Mouse (Mus musculus): ENCODE measurements around the gene Calu. TPM values are rescaled to one million over a fixed set of nuclear protein-coding genes. Genes with fewer than 3 reads are reported as not detected.
A peak's percentile ranks its signal among the peaks of the same experiment; 100 is the strongest.

The Calu gene
- polyA plus RNA-seq, 1 experiment, result 183 TPM

- TF ChIP-seq REST (IDR thresholded peaks at IDR 0.05; ENCODE audit: insufficient read depth, insufficient read length) (no peak), USF1 (IDR thresholded peaks at IDR 0.05; ENCODE audit: low read depth) (no peak), TCF12 (IDR thresholded peaks at IDR 0.05; ENCODE audit: insufficient read depth, poor library complexity, severe bottlenecking) (no peak), MYOD1 (IDR thresholded peaks at IDR 0.05; ENCODE audit: control insufficient read depth in 1 of 3, insufficient read length in 2 of 3, low read depth in 2 of 3) (no peak), SRF (IDR thresholded peaks at IDR 0.05; ENCODE audit: control insufficient read depth, insufficient read length, low read depth) (no peak), TCF3 (IDR thresholded peaks at IDR 0.05; ENCODE audit: insufficient read length, low read depth) (no peak), MYOG (IDR thresholded peaks at IDR 0.05; ENCODE audit: control insufficient read depth in 1 of 3, insufficient read depth in 1 of 3, insufficient read length in 2 of 3, low read depth in 2 of 3) (no peak), MAX (IDR thresholded peaks at IDR 0.05; ENCODE audit: low read depth) (no peak), E2F4 (IDR thresholded peaks at IDR 0.05; ENCODE audit: insufficient read depth) (no peak), POLR2AphosphoS2 (IDR thresholded peaks at IDR 0.05; ENCODE audit: insufficient read length, low read depth) (no peak), CEBPB (IDR thresholded peaks at IDR 0.05; ENCODE audit: insufficient read depth, poor library complexity, severe bottlenecking) (no peak), POLR2A (IDR thresholded peaks at IDR 0.05; ENCODE audit: insufficient read length, low read depth) (no peak)
- Histone ChIP-seq H3K4me2 (ENCODE audit: low read depth) (no peak overlapping the region), H3K27me3 (ENCODE audit: control insufficient read depth, insufficient read depth, insufficient read length) (no peaks in the 10 kb centered on the region), H3ac (ENCODE audit: control insufficient read depth, insufficient read length) (no peak overlapping the region), H3K36me3 (ENCODE audit: control insufficient read depth, insufficient read depth) (no peaks in the 10 kb centered on the region), H3K79me2 (ENCODE audit: control insufficient read depth, insufficient read depth) (no peaks in the 10 kb centered on the region), H3K4me3 (no peak overlapping the region)
Measured at GRCm38 (mm10) chr6:29305462-29305861, 42.4 kb upstream of the Calu start.

- Histone ChIP-seq H3K79me2 (ENCODE audit: control insufficient read depth, insufficient read depth) (no peaks in the 10 kb centered on the region), H3ac (ENCODE audit: control insufficient read depth, insufficient read length) (no peak overlapping the region), H3K4me3 (no peak overlapping the region), H3K4me2 (ENCODE audit: low read depth) (no peak overlapping the region), H3K36me3 (ENCODE audit: control insufficient read depth, insufficient read depth) (no peaks in the 10 kb centered on the region), H3K27me3 (ENCODE audit: control insufficient read depth, insufficient read depth, insufficient read length) (no peaks in the 10 kb centered on the region)
- TF ChIP-seq MYOD1 (IDR thresholded peaks at IDR 0.05; ENCODE audit: control insufficient read depth in 1 of 3, insufficient read length in 2 of 3, low read depth in 2 of 3), result no peak
- no peak for TF ChIP-seq SRF (IDR thresholded peaks at IDR 0.05; ENCODE audit: control insufficient read depth, insufficient read length, low read depth)
- no peak for TF ChIP-seq USF1 (IDR thresholded peaks at IDR 0.05; ENCODE audit: low read depth)
- no peak for TF ChIP-seq TCF3 (IDR thresholded peaks at IDR 0.05; ENCODE audit: insufficient read length, low read depth)
Measured at GRCm38 (mm10) chr6:29308846-29309605, 38.8 kb upstream of the Calu start.

- Histone ChIP-seq H3K79me2 (ENCODE audit: control insufficient read depth, insufficient read depth) (no peaks in the 10 kb centered on the region), H3K4me2 (ENCODE audit: low read depth) (no peak overlapping the region), H3K36me3 (ENCODE audit: control insufficient read depth, insufficient read depth) (no peaks in the 10 kb centered on the region), H3K27me3 (ENCODE audit: control insufficient read depth, insufficient read depth, insufficient read length) (no peaks in the 10 kb centered on the region), H3ac (ENCODE audit: control insufficient read depth, insufficient read length) (no peak overlapping the region), H3K4me3 (no peak overlapping the region)
- TF ChIP-seq SRF (IDR thresholded peaks at IDR 0.05; ENCODE audit: control insufficient read depth, insufficient read length, low read depth) (no peak), E2F4 (IDR thresholded peaks at IDR 0.05; ENCODE audit: insufficient read depth) (no peak), REST (IDR thresholded peaks at IDR 0.05; ENCODE audit: insufficient read depth, insufficient read length) (no peak), TCF12 (IDR thresholded peaks at IDR 0.05; ENCODE audit: insufficient read depth, poor library complexity, severe bottlenecking) (no peak), POLR2AphosphoS2 (IDR thresholded peaks at IDR 0.05; ENCODE audit: insufficient read length, low read depth) (no peak), USF1 (IDR thresholded peaks at IDR 0.05; ENCODE audit: low read depth) (no peak), POLR2A (IDR thresholded peaks at IDR 0.05; ENCODE audit: insufficient read length, low read depth) (no peak), CEBPB (IDR thresholded peaks at IDR 0.05; ENCODE audit: insufficient read depth, poor library complexity, severe bottlenecking) (no peak), MYOG (IDR thresholded peaks at IDR 0.05; ENCODE audit: control insufficient read depth in 1 of 3, insufficient read depth in 1 of 3, insufficient read length in 2 of 3, low read depth in 2 of 3) (no peak), TCF3 (IDR thresholded peaks at IDR 0.05; ENCODE audit: insufficient read length, low read depth) (no peak), MYOD1 (IDR thresholded peaks at IDR 0.05; ENCODE audit: control insufficient read depth in 1 of 3, insufficient read length in 2 of 3, low read depth in 2 of 3) (no peak), MAX (IDR thresholded peaks at IDR 0.05; ENCODE audit: low read depth) (no peak)
Measured at GRCm38 (mm10) chr6:29313690-29314202, 34.1 kb upstream of the Calu start.

- Histone ChIP-seq H3K4me3 (no peak overlapping the region), H3K4me2 (ENCODE audit: low read depth) (peak overlapping the region; percentile 74), H3K36me3 (ENCODE audit: control insufficient read depth, insufficient read depth) (no peaks in the 10 kb centered on the region), H3K27me3 (ENCODE audit: control insufficient read depth, insufficient read depth, insufficient read length) (no peaks in the 10 kb centered on the region), H3ac (ENCODE audit: control insufficient read depth, insufficient read length) (no peak overlapping the region), H3K79me2 (ENCODE audit: control insufficient read depth, insufficient read depth) (no peaks in the 10 kb centered on the region)
- TF ChIP-seq TCF12 (IDR thresholded peaks at IDR 0.05; ENCODE audit: insufficient read depth, poor library complexity, severe bottlenecking), result no peak
- TF ChIP-seq MYOG (IDR thresholded peaks at IDR 0.05; ENCODE audit: control insufficient read depth in 1 of 3, insufficient read depth in 1 of 3, insufficient read length in 2 of 3, low read depth in 2 of 3), result no peak
- TF ChIP-seq SRF (IDR thresholded peaks at IDR 0.05; ENCODE audit: control insufficient read depth, insufficient read length, low read depth), result no peak
- no peak for TF ChIP-seq MYOD1 (IDR thresholded peaks at IDR 0.05; ENCODE audit: control insufficient read depth in 1 of 3, insufficient read length in 2 of 3, low read depth in 2 of 3)
- TF ChIP-seq MAX (IDR thresholded peaks at IDR 0.05; ENCODE audit: low read depth), result no peak
- TF ChIP-seq POLR2AphosphoS2 (IDR thresholded peaks at IDR 0.05; ENCODE audit: insufficient read length, low read depth), result no peak
- no peak for TF ChIP-seq REST (IDR thresholded peaks at IDR 0.05; ENCODE audit: insufficient read depth, insufficient read length)
- TF ChIP-seq USF1 (IDR thresholded peaks at IDR 0.05; ENCODE audit: low read depth), result no peak
- TF ChIP-seq CEBPB (IDR thresholded peaks at IDR 0.05; ENCODE audit: insufficient read depth, poor library complexity, severe bottlenecking), result no peak
- TF ChIP-seq POLR2A (IDR thresholded peaks at IDR 0.05; ENCODE audit: insufficient read length, low read depth), result no peak
- no peak for TF ChIP-seq TCF3 (IDR thresholded peaks at IDR 0.05; ENCODE audit: insufficient read length, low read depth)
- TF ChIP-seq E2F4 (IDR thresholded peaks at IDR 0.05; ENCODE audit: insufficient read depth), result no peak
Measured at GRCm38 (mm10) chr6:29317286-29317685, 30.6 kb upstream of the Calu start.

Data from myocyte (in vitro differentiated cells).